Mouse (Mus musculus) heart, postnatal 0 days (tissue): ENCODE measurements at regions not wholly inside any gene's neighbourhood (a gene's known extent, or its start where the extent isn't known, plus 50 kb on each side); places are given as distances from the start of the nearest gene placed in this dataset.

Source experiments
- ATAC-seq: fragments of 200-750 bp; cut with Nextera tagmentation; 2 replicates; pipeline ENCODE4 v1.8.0; 2017; ENCODE audit warnings: low read depth, moderate number of reproducible peaks, moderate library complexity; ENCODE audit not compliant: insufficient read depth
- DNase-seq: peaks from one replicate; pipeline ENCODE4 v3.0.0-alpha.2; 2016; ENCODE audit warnings: low spot score
- H3K27ac ChIP-seq: fragments of 300-500 bp; sonication (generic); 2 replicates; pipeline ENCODE4 v1.5.1; 2014; ENCODE audit warnings: low read depth, mild to moderate bottlenecking
- H3K27me3 ChIP-seq: fragments of 300-500 bp; sonication (generic); 2 replicates; pipeline ENCODE4 v1.6.1; 2014; ENCODE audit warnings: low read length, mixed read lengths; ENCODE audit not compliant: control insufficient read depth, insufficient read depth
- H3K36me3 ChIP-seq: fragments of 300-500 bp; sonication (generic); replicated peaks from 2 replicates; pipeline ENCODE4 v1.6.1; 2014; ENCODE audit warnings: low read length, mixed read lengths; ENCODE audit not compliant: control insufficient read depth, insufficient read depth
- H3K4me1 ChIP-seq: fragments of 300-500 bp; sonication (generic); 2 replicates; pipeline ENCODE4 v1.6.1; 2014; ENCODE audit warnings: antibody characterized with exemption; ENCODE audit not compliant: control insufficient read depth, insufficient read depth
- H3K4me2 ChIP-seq: fragments of 300-500 bp; sonication (generic); 2 replicates; pipeline ENCODE4 v1.6.1; 2014; ENCODE audit warnings: low read depth, mild to moderate bottlenecking, low read length, moderate library complexity
- H3K4me3 ChIP-seq: fragments of 300-500 bp; sonication (generic); 2 replicates; pipeline ENCODE4 v1.5.1; 2014; ENCODE audit warnings: low read depth, low read length
- H3K9ac ChIP-seq: fragments of 300-500 bp; sonication (generic); replicated peaks from 2 replicates; pipeline ENCODE4 v1.6.1; 2014; ENCODE audit warnings: low read depth, low read length, mixed read lengths
- H3K9me3 ChIP-seq: fragments of 300-500 bp; sonication (generic); replicated peaks from 2 replicates; pipeline ENCODE4 v1.6.1; 2016; ENCODE audit warnings: low read length; ENCODE audit not compliant: control insufficient read depth
- CTCF ChIP-seq: IDR thresholded peaks from 2 replicates; pipeline ENCODE4 v1.5.1; 2016; ENCODE audit warnings: antibody characterized with exemption, control low read depth, low read depth
- EP300 ChIP-seq: IDR thresholded peaks from 2 replicates; pipeline ENCODE4 v1.6.1; 2016; ENCODE audit warnings: antibody characterized with exemption, low read depth
- WGBS: fragments of 180-500 bp; shearing (Covaris S2); extraction: QIAGEN DNeasy Blood & Tissue Kit; methylation state at CpG from one replicate; pipeline ENCODE4 v1.1.7; 2014; 5-methylcytosine and 5-hydroxymethylcytosine counted together

- H3K27me3 ChIP-seq: no peaks in the 10 kb centered on the region
- H3K36me3 ChIP-seq: no peaks in the 10 kb centered on the region
- WGBS: 78% methylated on average over 5 of the region's 5 CpGs
- DNase-seq (no peak), ATAC-seq (no peak)
- no peak overlapping the region for H3K4me2 ChIP-seq
- H3K9ac ChIP-seq: no peak overlapping the region
- no peaks in the 10 kb centered on the region for H3K9me3 ChIP-seq
- no peak overlapping the region for H3K27ac ChIP-seq
- no peaks in the 10 kb centered on the region for H3K4me1 ChIP-seq
- TF ChIP-seq EP300 (no peak), CTCF (no peak)
- H3K4me3 ChIP-seq: no peak overlapping the region
Observed at GRCm38 (mm10) chr9:86231692-86232091, 233.1 kb downstream of the Ube2cbp start.

DNA sequence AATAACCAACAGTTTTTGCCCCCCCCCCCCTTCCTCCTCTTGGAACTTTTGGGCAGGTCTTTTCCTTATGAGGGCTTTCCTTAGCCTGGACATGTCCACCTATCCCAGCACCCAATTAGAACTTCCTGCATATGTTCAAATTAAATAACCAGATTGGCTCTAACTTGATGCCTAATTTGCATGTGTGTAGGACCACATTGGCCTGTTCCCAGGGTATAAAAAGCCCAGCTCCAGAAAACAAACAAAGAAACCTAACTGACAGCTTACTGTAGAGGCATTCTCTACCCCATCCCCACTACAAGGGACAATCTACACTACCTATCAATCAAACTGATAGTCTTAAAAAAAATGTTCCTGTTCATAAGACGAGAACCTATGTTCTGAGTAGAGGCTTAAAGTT, 232.6 kb downstream of the Ube2cbp start:
- Histone ChIP-seq H3K4me1 (no peaks in the 10 kb centered on the region), H3K9me3 (no peaks in the 10 kb centered on the region), H3K9ac (no peak overlapping the region), H3K36me3 (no peaks in the 10 kb centered on the region), H3K27me3 (no peaks in the 10 kb centered on the region), H3K4me2 (no peak overlapping the region), H3K27ac (no peak overlapping the region), H3K4me3 (no peak overlapping the region)
- 75% methylated on average over 1 of the region's 1 CpGs for WGBS
- ATAC-seq (no peak), DNase-seq (no peak)
- no peak for TF ChIP-seq EP300
- TF ChIP-seq CTCF: no peak

DNA sequence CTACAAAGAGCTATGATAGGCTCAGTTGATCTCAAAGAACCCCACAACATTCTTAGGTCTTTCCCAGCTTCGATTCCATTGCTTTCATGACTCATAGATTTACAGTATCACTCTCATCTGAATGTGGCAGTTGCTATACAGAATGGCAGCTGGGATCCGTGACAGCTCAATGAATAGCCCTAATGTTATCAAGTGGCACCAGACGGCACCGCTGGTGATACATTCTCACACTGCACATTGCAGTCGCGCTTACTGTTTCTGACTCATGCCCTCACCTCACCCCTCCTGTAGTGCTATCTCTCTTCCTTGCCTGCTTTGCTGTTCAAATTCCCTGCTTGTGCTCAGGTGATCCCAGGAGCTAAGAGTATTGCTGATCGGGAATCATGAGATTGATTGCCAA, 231.0 kb downstream of the Ube2cbp start:
- Histone ChIP-seq H3K36me3 (no peaks in the 10 kb centered on the region), H3K4me1 (no peaks in the 10 kb centered on the region), H3K4me3 (no peak overlapping the region), H3K27ac (no peak overlapping the region), H3K9me3 (no peaks in the 10 kb centered on the region), H3K9ac (no peak overlapping the region), H3K4me2 (no peak overlapping the region), H3K27me3 (no peaks in the 10 kb centered on the region)
- TF ChIP-seq EP300: no peak
- no peak for TF ChIP-seq CTCF
- DNase-seq (no peak), ATAC-seq (no peak)
- 32% methylated on average over 7 of the region's 7 CpGs for WGBS

DNA sequence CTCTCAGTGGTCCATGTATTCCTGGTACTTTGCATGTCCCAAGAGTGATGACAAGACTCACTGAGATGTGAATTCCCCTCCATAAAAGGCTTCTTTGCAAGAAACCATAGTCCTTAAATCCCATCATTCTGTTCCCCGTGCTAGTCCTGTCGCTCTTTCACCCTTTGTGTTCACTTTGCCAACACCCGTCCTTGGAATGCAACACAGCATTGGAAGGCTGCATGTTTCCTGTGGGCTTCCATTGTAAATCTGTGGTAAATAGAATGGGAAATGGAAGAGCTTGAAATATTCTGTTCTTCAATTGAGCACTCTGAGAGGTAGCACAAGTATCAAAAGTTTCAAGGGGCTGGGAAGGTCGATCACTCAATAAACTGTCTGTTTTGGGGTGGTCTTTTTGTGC, 226.1 kb downstream of the Ube2cbp start:
- no peak for ATAC-seq
- DNase-seq: no peak
- H3K36me3 ChIP-seq: no peaks in the 10 kb centered on the region
- peaks cover 7% of the 10 kb centered on the region; the same call in 1 of the 2 replicates for H3K4me1 ChIP-seq
- TF ChIP-seq CTCF (no peak), EP300 (no peak)
- WGBS: 82% methylated on average over 4 of the region's 4 CpGs
- no peak overlapping the region for H3K4me3 ChIP-seq
- no peaks in the 10 kb centered on the region for H3K27me3 ChIP-seq
- H3K9me3 ChIP-seq: no peaks in the 10 kb centered on the region
- H3K4me2 ChIP-seq: no peak overlapping the region
- H3K9ac ChIP-seq: no peak overlapping the region
- H3K27ac ChIP-seq: no peak overlapping the region

DNA sequence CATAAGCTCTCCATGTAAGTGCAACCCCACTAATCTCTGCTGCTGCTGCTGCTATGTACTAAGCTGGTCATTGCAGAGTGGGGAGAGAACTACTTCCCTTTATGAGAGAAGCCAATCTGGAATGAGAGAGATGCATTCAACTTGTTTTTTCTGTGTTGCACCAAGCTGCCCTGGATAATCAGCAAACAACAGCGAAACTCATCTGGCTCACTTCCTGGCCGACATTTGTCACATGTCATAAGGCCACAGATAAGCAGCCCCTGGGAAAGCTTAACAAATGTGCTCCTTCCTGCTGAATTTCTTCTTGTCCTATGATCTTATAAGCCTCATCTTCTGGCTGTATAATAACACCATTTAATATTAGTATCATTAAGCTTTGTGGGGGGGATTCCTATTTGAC, 224.5 kb downstream of the Ube2cbp start:
- H3K4me2 ChIP-seq: 0 out of 2 replicates have a peak overlapping the region, but pooled peaks have one; percentile 0
- WGBS: 6% methylated on average over 2 of the region's 2 CpGs

GRCm38 (mm10) chr9:86240896-86241295, 223.9 kb downstream of the Ube2cbp start:
- H3K27me3 ChIP-seq: no peaks in the 10 kb centered on the region
- WGBS: 13% methylated on average over 7 of the region's 7 CpGs

More for the DNA sequence above, 224.5 kb downstream of the Ube2cbp start:
- H3K4me3 ChIP-seq: no peak overlapping the region
- no peak for ATAC-seq
- H3K27ac ChIP-seq: no peak overlapping the region
- no peak for TF ChIP-seq CTCF
- TF ChIP-seq EP300: no peak
- peaks cover 7% of the 10 kb centered on the region; the same call in 1 of the 2 replicates for H3K4me1 ChIP-seq
- DNase-seq: peak; percentile 9
- H3K9ac ChIP-seq: no peak overlapping the region
- no peaks in the 10 kb centered on the region for H3K27me3 ChIP-seq
- no peaks in the 10 kb centered on the region for H3K9me3 ChIP-seq
- H3K36me3 ChIP-seq: no peaks in the 10 kb centered on the region

More at GRCm38 (mm10) chr9:86240896-86241295, 223.9 kb downstream of the Ube2cbp start:
- no peaks in the 10 kb centered on the region for H3K36me3 ChIP-seq
- no peak overlapping the region for H3K27ac ChIP-seq
- no peak for ATAC-seq
- no peaks in the 10 kb centered on the region for H3K9me3 ChIP-seq
- H3K4me1 ChIP-seq: peaks cover 7% of the 10 kb centered on the region; the same call in 1 of the 2 replicates
- H3K4me2 ChIP-seq: no peak overlapping the region
- TF ChIP-seq CTCF (no peak), EP300 (no peak)
- peak; percentile 37 for DNase-seq
- H3K4me3 ChIP-seq: no peak overlapping the region
- no peak overlapping the region for H3K9ac ChIP-seq
